Mouse (Mus musculus): ENCODE results near the gene Ap2a1.

Ap2a1 gene

GRCm38 (mm10) chr7:44953561-44953960, 24.3 kb upstream of the Ap2a1 start:
- DNase-seq (ENCODE audit: low read depth, low spot score) = no peak

DNA sequence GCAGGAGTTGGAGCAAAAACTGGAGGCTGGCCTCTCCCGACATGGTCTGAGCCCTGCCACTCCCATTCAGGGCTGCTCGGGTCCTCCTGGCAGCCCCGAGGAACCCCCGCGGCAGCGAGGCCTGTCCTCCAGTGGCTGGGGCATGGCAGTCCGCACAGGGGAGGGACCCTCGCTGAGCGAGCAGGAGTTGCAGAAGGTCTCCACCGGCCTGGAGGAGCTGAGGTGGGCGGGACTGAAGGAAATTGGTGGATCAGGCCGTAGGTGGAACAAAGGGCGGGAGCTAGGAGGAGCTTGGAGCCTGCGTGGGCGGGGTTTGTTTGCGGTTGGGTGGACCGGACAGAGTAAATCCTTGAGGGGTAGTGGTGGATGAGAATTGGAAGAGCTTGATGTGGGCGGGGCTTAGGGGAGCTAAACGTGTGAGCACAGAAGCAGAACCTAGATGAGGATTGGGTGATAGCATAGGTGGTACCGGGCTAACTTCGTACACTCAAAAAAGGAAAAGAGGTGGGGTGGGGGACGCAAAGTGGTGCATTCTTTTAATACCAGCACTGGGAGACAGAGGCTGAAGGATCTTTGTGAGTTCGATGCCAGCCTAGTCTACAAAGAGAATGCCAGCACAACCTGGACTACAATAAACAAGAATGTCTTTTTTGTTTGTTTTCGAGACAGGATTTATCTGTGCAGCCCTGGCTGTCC, 23.5 kb upstream of the Ap2a1 start:
- DNase-seq (ENCODE audit: low read depth, low spot score) = peak; percentile 87

- DNase-seq (ENCODE audit: low read depth, low spot score) = no peak
These were observed 22.7 kb upstream of the Ap2a1 start for GRCm38 (mm10) chr7:44951960-44952359.

DNA sequence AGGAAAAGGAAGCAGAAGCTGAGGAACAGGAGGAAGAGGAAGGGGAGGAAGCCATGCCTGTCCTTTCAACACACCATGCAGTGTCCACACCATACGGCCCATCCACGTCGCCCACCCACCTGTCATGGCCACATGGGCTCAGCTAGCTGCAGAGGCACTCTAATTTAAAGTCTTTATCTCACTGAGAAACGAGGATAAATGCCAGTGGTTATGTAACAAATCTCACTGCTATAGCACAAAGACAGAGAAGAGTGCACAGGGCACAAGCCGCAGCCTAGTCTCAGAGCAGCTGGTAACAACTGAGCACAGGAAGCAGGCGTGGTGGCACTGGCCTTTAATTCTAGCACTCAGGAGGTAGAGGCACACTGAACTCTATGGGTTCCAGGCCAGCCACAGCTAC, 20.6 kb upstream of the Ap2a1 start:
- DNase-seq (ENCODE audit: low read depth, low spot score) = no peak

GRCm38 (mm10) chr7:44942904-44943303, 13.6 kb upstream of the Ap2a1 start, which contains the start of gene Tsks:
Gene Tsks (plus strand): TSS chr7:44943204.
- no peak for DNase-seq (ENCODE audit: low read depth, low spot score)

- no peak for DNase-seq (ENCODE audit: low read depth, low spot score)
These were observed 9.4 kb upstream of the Ap2a1 start for GRCm38 (mm10) chr7:44938680-44939079.

- DNase-seq (ENCODE audit: low read depth, low spot score) = no peak
These were observed 726 bp downstream of the Ap2a1 start for GRCm38 (mm10) chr7:44928570-44928969.

DNA sequence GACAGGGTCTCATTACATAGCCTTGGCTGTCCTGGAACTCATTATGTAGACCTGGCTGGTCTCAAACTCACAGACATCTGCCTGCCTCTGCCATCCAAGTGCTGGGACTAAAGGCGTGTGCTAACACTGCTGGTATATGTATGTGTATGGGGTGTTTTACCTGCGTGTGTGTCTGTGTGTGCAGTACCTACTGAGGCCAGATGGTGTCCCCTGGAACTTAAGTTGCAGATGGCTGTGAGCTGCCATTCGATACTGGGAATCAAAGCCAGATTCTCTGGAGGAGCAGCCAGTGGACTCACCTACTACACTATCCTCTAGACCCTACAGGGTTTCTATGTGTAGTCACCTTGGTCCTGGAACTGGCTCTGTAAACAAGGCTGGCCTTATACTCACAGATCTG, 3.8 kb downstream of the Ap2a1 start:
- DNase-seq (ENCODE audit: low read depth, low spot score) = no peak

- DNase-seq (ENCODE audit: low read depth, low spot score) = no peak
These were observed 6.8 kb downstream of the Ap2a1 start for GRCm38 (mm10) chr7:44922530-44922929.

DNA sequence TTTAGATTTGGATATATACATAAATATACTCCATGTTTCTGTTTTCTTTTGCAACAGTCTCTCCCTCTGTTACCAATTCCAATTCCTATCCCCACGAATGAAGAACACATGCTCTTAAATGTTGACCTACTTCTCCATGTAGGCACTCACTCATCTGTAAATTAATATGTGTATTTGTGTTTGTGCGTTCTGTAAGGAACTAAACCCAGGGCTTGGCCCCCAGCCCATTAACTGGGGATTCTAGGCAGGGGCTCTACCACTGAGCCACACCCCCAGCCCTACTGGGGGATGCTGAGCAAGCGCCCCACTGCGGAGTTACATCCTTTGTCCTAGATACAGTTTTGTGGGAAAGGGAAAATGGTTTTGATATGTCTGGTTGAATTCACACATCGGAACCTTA, 10.2 kb downstream of the Ap2a1 start:
- no peak for DNase-seq (ENCODE audit: low read depth, low spot score)

DNA sequence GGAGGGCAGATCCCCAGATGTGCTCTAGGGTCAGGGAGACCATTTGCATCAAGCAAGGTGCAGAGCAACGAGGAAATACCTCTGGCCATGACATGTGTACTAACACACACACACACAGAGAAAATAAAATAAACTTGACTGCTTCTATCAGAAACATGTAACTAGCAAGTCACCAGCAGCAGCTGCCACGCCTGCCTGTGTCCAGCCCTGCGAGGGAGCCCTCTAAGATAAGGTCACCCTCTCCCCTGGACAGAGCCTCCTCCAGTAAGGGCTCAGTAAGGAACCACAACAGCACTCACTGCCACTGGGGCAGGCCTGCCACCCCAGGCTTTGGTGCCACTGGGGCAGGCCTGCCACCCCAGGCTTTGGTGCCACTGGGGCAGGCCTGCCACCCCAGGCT, 11.1 kb downstream of the Ap2a1 start:
- DNase-seq (ENCODE audit: low read depth, low spot score) = no peak

DNA sequence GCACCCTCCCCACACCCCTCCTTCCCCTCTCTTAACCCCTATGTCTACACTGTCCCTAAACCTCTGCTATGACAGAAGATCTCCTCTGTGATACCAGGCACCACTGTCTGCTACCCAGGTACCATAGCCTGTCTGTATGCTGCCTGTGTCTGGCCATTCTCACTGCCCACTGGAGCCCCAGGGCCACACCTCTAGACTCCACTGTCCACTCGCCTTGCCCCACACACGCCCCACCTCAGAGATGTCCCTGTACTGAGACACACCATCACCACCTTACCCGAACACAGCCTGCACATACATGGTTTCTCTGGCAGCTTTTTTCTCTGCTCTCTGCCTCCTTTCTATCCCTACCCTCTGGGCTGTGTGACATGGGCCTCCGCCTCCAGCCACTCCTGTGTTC, 12.4 kb downstream of the Ap2a1 start:
- no peak for DNase-seq (ENCODE audit: low read depth, low spot score)

DNA sequence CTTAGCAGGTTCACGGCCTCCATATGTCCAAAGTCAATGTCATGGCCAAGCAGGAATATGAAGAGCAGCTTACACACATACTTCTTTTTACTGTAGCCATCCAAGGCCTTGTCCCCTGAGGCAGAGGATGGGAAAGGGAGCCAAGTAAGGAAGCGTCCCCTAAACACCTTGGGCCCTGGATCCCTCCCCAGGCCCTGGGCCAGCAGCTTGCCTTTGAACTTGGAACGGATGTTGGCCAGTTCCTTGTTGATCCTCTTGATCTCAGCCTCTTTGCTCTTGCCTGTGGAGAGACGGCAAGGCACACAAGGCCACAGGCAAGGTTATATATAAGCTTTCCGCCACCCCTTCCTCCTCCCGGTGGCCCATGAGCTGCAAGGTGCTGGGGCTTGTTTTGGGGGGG, 13.1 kb downstream of the Ap2a1 start:
- no peak for DNase-seq (ENCODE audit: low read depth, low spot score)

GRCm38 (mm10) chr7:44915314-44915713, 14.0 kb downstream of the Ap2a1 start:
- DNase-seq (ENCODE audit: low read depth, low spot score) = no peak

DNA sequence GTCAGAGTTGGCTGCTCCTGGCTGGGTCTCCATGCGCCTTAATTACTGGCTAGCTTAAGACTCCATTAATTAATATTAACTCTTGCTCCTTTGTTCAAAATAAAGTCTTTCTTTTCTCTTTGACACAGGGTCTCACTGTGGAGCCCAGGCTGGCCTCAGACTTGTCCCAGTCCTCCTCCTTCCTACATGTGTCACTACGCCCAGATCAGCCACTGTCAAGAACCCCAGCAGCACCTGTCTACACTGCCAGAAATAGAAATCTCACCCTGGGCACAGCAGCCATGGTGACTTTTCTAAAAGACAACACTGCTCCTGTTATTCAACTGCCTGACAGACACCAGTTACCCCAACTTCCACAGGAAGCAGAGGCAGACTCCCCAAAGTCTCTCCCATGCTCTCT, 14.9 kb downstream of the Ap2a1 start:
- no peak for DNase-seq (ENCODE audit: low read depth, low spot score)

- no peak for DNase-seq (ENCODE audit: low read depth, low spot score)
These were observed 20.4 kb downstream of the Ap2a1 start for GRCm38 (mm10) chr7:44908706-44909476.

DNA sequence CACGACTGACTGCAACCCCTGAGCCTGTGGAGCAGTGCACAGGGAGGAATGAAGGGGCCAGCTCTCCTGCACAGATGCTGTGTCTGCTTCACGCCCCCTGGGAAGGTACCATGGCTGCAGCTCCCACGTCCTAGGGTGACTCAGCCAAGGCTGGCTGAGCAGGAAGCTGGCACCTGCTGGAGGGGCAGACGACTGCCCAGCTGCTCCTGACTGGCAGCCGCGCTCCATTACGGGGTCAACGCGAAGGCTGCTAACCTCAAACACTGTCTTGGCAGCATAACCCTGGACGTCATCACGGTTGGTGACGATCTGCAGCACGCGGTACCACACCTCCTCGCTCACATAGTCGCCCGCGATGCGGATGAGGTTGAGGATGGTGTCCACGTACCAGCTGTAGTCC, 23.9 kb downstream of the Ap2a1 start:
- no peak for DNase-seq (ENCODE audit: low read depth, low spot score)

DNA sequence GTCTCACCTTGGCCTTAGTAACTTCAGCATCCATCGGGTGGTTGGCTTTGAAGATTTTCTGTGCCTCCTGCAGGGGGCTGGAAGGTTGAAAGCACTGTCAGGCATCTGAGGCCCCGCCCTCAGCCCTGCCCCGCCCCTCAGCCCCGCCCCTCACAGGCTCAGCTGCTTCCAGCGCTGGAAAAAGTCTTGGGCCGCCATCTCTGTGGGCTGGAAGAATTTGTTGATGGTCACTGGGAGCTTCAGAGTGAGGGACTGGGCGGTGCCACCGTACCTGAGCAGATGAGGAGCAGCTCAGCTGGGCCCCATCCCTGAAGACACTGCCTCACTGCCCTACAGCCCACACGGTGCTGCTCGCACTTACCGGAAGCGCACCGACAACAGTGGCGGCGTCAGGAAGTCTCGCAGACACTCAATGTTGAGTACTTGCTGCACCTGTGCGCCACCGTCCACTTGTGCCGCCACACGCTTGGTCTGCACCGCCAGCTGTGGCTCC, 28.0 kb downstream of the Ap2a1 start:
- no peak for DNase-seq (ENCODE audit: low read depth, low spot score)

DNA sequence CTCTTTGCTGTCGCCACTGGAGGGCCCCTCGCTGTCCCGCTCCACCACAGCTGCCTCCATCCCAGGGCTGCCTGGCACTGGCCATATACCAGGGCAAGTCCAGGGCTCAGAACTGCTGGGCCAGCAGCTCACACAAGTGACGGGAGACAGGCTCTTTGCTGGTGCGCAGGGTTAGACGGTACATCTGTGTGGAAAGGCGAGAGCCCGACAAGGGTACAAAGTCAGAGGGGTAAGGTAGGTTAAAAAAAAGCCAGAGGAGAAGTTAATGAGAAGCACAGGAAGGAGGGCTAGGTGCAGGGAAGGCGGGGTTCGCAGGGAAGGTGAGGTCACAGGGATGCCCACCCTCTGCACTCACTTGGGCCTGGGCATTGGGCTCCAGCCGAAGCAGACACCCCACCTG, 28.7 kb downstream of the Ap2a1 start:
- DNase-seq (ENCODE audit: low read depth, low spot score) = no peak

GRCm38 (mm10) chr7:44898607-44899006, 30.7 kb downstream of the Ap2a1 start:
- DNase-seq (ENCODE audit: low read depth, low spot score) = no peak

GRCm38 (mm10) chr7:44896499-44896898, 32.8 kb downstream of the Ap2a1 start:
- no peak for DNase-seq (ENCODE audit: low read depth, low spot score)

GRCm38 (mm10) chr7:44895593-44896434, 33.5 kb downstream of the Ap2a1 start, which contains the start of gene Fuz:
Gene Fuz (plus strand): TSS chr7:44896079.
- DNase-seq (ENCODE audit: low read depth, low spot score) = peak; percentile 98

Data from telencephalon, adult 2 months (tissue).